ENCODE assay signal across 9 mouse cellular contexts in genomic region chr9:46011094-46011970, GRCm38 (mm10). TPM values are rescaled to one million over a fixed set of nuclear protein-coding genes. Genes with fewer than 3 reads are reported as not detected.
A peak's percentile ranks its signal among the peaks of the same experiment; 100 is the strongest.
DNase-seq lines count a peak whose midpoint lies in the region; ATAC-seq and TF ChIP-seq lines count a peak whose summit lies in the region.
"Had no signal": no experiment of that assay in that cellular context is flagged by ENCODE, and none has a peak within 500 bp of the region (broad histone marks: within the 10 kb centered on the region; RNA-seq: fewer than 3 reads in every experiment).

No protein-coding gene starts in this region.

- no peak overlapping the region for H3K4me3 ChIP-seq in lung, embryonic 14.5 days (ENCODE audit: low read depth, low read length)
- no peak overlapping the region; the same call in 1 of the 2 replicates for H3K4me3 ChIP-seq in embryonic facial prominence, embryonic 12.5 days
- H3K4me3 ChIP-seq in midbrain, postnatal 0 days (ENCODE audit: low read depth, low read length) = peak overlapping the region; percentile 99; the same call in 1 of the 2 replicates

- no peak for DNase-seq in lung, embryonic 14.5 days
- DNase-seq in lung, postnatal 4 days = no peak
- DNase-seq in induced T-regulatory cell, adult 2 months (ENCODE audit: low read depth) = peak; percentile 45
- DNase-seq in midbrain, postnatal 0 days (ENCODE audit: low spot score) = no peak
- no peak for DNase-seq in embryo, embryonic 10.5 days (ENCODE audit: low spot score)
- DNase-seq in adrenal gland, adult 2 months = no peak
- DNase-seq: gastrocnemius, postnatal 25 days had no signal

- peak overlapping the region; percentile 80 for H3K4me2 ChIP-seq in lung, embryonic 14.5 days
- peak overlapping the region; percentile 73; the same call in 1 of the 2 replicates for H3K4me2 ChIP-seq in embryonic facial prominence, embryonic 12.5 days (replicated peaks)
- peak overlapping the region; percentile 62 for H3K4me2 ChIP-seq in midbrain, postnatal 0 days (ENCODE audit: low read depth, low read length, poor library complexity, severe bottlenecking)

- TF ChIP-seq CTCF in lung, embryonic 14.5 days (IDR thresholded peaks at IDR 0.05; ENCODE audit: low read depth) = no peak
- TF ChIP-seq CTCF in midbrain, postnatal 0 days (IDR thresholded peaks at IDR 0.05) = no peak

- H3K4me1 ChIP-seq in lung, embryonic 14.5 days (ENCODE audit: insufficient read depth) = peaks cover 23% of the 10 kb centered on the region
- H3K4me1 ChIP-seq in embryonic facial prominence, embryonic 12.5 days = peaks cover 31% of the 10 kb centered on the region
- peaks cover 2% of the 10 kb centered on the region for H3K4me1 ChIP-seq in midbrain, postnatal 0 days (ENCODE audit: insufficient read depth, low read length)

- no peak overlapping the region for H3K27ac ChIP-seq in lung, embryonic 14.5 days (ENCODE audit: low read depth)
- H3K27ac ChIP-seq in embryonic facial prominence, embryonic 12.5 days = no peak overlapping the region
- H3K27ac ChIP-seq in midbrain, postnatal 0 days (ENCODE audit: low read depth, low read length) = 0 out of 2 replicates have a peak overlapping the region, but pooled peaks have one; percentile 73

- H3K36me3 ChIP-seq in lung, embryonic 14.5 days (ENCODE audit: insufficient read depth) = no peaks in the 10 kb centered on the region
- H3K36me3 ChIP-seq in embryonic facial prominence, embryonic 12.5 days = no peaks in the 10 kb centered on the region
- no peaks in the 10 kb centered on the region for H3K36me3 ChIP-seq in midbrain, postnatal 0 days (ENCODE audit: insufficient read depth, low read length)

- no peaks in the 10 kb centered on the region for H3K27me3 ChIP-seq in lung, embryonic 14.5 days (ENCODE audit: insufficient read depth, low read length)
- no peaks in the 10 kb centered on the region for H3K27me3 ChIP-seq in embryonic facial prominence, embryonic 12.5 days
- H3K27me3 ChIP-seq in midbrain, postnatal 0 days (ENCODE audit: insufficient read depth, low read length) = no peaks in the 10 kb centered on the region

- 38% methylated on average over 3 of the region's 3 CpGs for WGBS in lung, embryonic 14.5 days
- WGBS in embryonic facial prominence, embryonic 12.5 days = 54% methylated on average over 3 of the region's 3 CpGs
- 45% methylated on average over 3 of the region's 3 CpGs for WGBS in midbrain, postnatal 0 days

- no peak overlapping the region for H3K9ac ChIP-seq in lung, embryonic 14.5 days
- 0 out of 2 replicates have a peak overlapping the region, but pooled peaks have one; percentile 53 for H3K9ac ChIP-seq in embryonic facial prominence, embryonic 12.5 days
- H3K9ac ChIP-seq in midbrain, postnatal 0 days (replicated peaks; ENCODE audit: low read length, poor library complexity, severe bottlenecking) = no peak overlapping the region

- no peaks in the 10 kb centered on the region for H3K9me3 ChIP-seq in lung, embryonic 14.5 days (ENCODE audit: low read depth, low read length)
- no peaks in the 10 kb centered on the region for H3K9me3 ChIP-seq in embryonic facial prominence, embryonic 12.5 days
- H3K9me3 ChIP-seq in midbrain, postnatal 0 days (ENCODE audit: low read length) = no peaks in the 10 kb centered on the region

- ATAC-seq in lung, embryonic 14.5 days (ENCODE audit: insufficient read depth) = no peak
- ATAC-seq in embryonic facial prominence, embryonic 12.5 days (ENCODE audit: insufficient number of reproducible peaks, insufficient read depth, low FRiP score, low TSS enrichment) = no peak
- no peak for ATAC-seq in midbrain, postnatal 0 days (ENCODE audit: low FRiP score)
- no peak; the same call in 1 of the 2 replicates for ATAC-seq in megakaryocyte progenitor cell, adult 5-6 weeks (replicated peaks; ENCODE audit: poor library complexity)

RNA-seq across cellular contexts. Expression of gene Pafah1b2, which starts 1.2 kb away (rescaled TPM):
- 179 and 184 TPM in 2 replicates for polyA plus RNA-seq in lung, embryonic 14.5 days (2014; fragmentation: Nextera tagmentation; extraction: Ambion mirVana)
- polyA plus RNA-seq in embryonic facial prominence, embryonic 12.5 days (2016; fragmentation: Nextera tagmentation; extraction: Ambion mirVana) = 230 and 231 TPM in 2 replicates
- total RNA-seq in midbrain, postnatal 0 days (2014; rRNA removed) = 237 and 357 TPM in 2 replicates
- polyA plus RNA-seq in midbrain, postnatal 0 days (2015; fragmentation: Nextera tagmentation; extraction: Ambion mirVana) = 241 and 249 TPM in 2 replicates
- total RNA-seq in megakaryocyte progenitor cell, adult 5-6 weeks (2015) = 50.8 and 60.9 TPM in 2 replicates
- total RNA-seq in megakaryocyte progenitor cell, adult 5-6 weeks (2017) = 111 and 112 TPM in 2 replicates
- 100 to 1,000 TPM; 154 to 167 TPM for total RNA-seq in adrenal gland, adult 2 months (2021)
- polyA plus RNA-seq in adrenal gland, adult 2 months (2012; rRNA removed) = 57.5 and 96.7 TPM in 2 replicates

RNA-seq across cellular contexts. Expression of gene Sik3, which starts 1.3 kb away (rescaled TPM):
- polyA plus RNA-seq in lung, embryonic 14.5 days (2014; fragmentation: Nextera tagmentation; extraction: Ambion mirVana) = 14.1 and 15.7 TPM in 2 replicates
- polyA plus RNA-seq in embryonic facial prominence, embryonic 12.5 days (2016; fragmentation: Nextera tagmentation; extraction: Ambion mirVana) = 12.0 and 15.6 TPM in 2 replicates
- total RNA-seq in midbrain, postnatal 0 days (2014; rRNA removed) = 36.4 and 38.4 TPM in 2 replicates
- 11.2 and 12.5 TPM in 2 replicates for polyA plus RNA-seq in midbrain, postnatal 0 days (2015; fragmentation: Nextera tagmentation; extraction: Ambion mirVana)
- 24.3 and 26.8 TPM in 2 replicates for total RNA-seq in megakaryocyte progenitor cell, adult 5-6 weeks (2015)
- 13.3 and 15.2 TPM in 2 replicates for total RNA-seq in megakaryocyte progenitor cell, adult 5-6 weeks (2017)
- 10 to 100 TPM; 49.2 to 87.3 TPM for total RNA-seq in adrenal gland, adult 2 months (2021)
- 17.2 and 30.2 TPM in 2 replicates for polyA plus RNA-seq in adrenal gland, adult 2 months (2012; rRNA removed)

RNA-seq across cellular contexts. Expression of gene Sidt2, which starts 56.3 kb away (rescaled TPM):
- polyA plus RNA-seq in lung, embryonic 14.5 days (2014; fragmentation: Nextera tagmentation; extraction: Ambion mirVana) = 29.9 and 34.3 TPM in 2 replicates
- polyA plus RNA-seq in embryonic facial prominence, embryonic 12.5 days (2016; fragmentation: Nextera tagmentation; extraction: Ambion mirVana) = 43.2 and 47.4 TPM in 2 replicates
- total RNA-seq in midbrain, postnatal 0 days (2014; rRNA removed) = 107 and 115 TPM in 2 replicates
- 46.7 and 50.8 TPM in 2 replicates for polyA plus RNA-seq in midbrain, postnatal 0 days (2015; fragmentation: Nextera tagmentation; extraction: Ambion mirVana)
- total RNA-seq in megakaryocyte progenitor cell, adult 5-6 weeks (2015) = 29.4 and 32.7 TPM in 2 replicates
- 15.3 and 21.9 TPM in 2 replicates for total RNA-seq in megakaryocyte progenitor cell, adult 5-6 weeks (2017)
- 100 to 1,000 TPM; 138 to 351 TPM for total RNA-seq in adrenal gland, adult 2 months (2021)
- 942 and 1,575 TPM in 2 replicates for polyA plus RNA-seq in adrenal gland, adult 2 months (2012; rRNA removed)

Comparison
In these comparisons a context has a peak if more than half of its experiments do, and no peak if none do; other contexts are left out.
1. RNA of gene Sidt2, which starts 56.3 kb away (polyA plus RNA-seq): 942 to 1,575 TPM in adrenal gland, adult 2 months; 46.7 to 50.8 TPM in midbrain, postnatal 0 days, 43.2 to 47.4 TPM in embryonic facial prominence, embryonic 12.5 days and 29.9 to 34.3 TPM in lung, embryonic 14.5 days; every median in the first group is over 10 times any median in the second.
2. Peak in every context shown above with its lines, with median percentiles within 50 percentile points of each other: H3K4me2 ChIP-seq.